Mouse (Mus musculus) layer of hippocampus, adult 8-10 months (tissue): ENCODE measurements around the gene Abcg1. TPM values are rescaled to one million over a fixed set of nuclear protein-coding genes. Genes with fewer than 3 reads are reported as not detected.

Experiments used
- DNase-seq, 2 experiments: peaks; one replicate each; pipeline ENCODE4 v3.0.0; 2022; ENCODE audit warnings: low spot score in 2 of 2
- total RNA-seq, 4 experiments: library from RNA; stranded (reverse); gene quantifications; 2 replicates each; pipeline ENCODE4 v1.2.4; 2022

The Abcg1 gene
- 10 to 100 TPM; 75.8 to 84.4 (median 81.0) TPM for total RNA-seq

GRCm38 (mm10) chr17:31057151-31057890 is at the start of gene Abcg1:
TSS of gene Abcg1 (plus strand) at chr17:31057675.
- peak; percentile 44 to 64 for DNase-seq

- no peak for DNase-seq
Observed at GRCm38 (mm10) chr17:31008416-31008815, 49.1 kb upstream of the Abcg1 start.

DNA sequence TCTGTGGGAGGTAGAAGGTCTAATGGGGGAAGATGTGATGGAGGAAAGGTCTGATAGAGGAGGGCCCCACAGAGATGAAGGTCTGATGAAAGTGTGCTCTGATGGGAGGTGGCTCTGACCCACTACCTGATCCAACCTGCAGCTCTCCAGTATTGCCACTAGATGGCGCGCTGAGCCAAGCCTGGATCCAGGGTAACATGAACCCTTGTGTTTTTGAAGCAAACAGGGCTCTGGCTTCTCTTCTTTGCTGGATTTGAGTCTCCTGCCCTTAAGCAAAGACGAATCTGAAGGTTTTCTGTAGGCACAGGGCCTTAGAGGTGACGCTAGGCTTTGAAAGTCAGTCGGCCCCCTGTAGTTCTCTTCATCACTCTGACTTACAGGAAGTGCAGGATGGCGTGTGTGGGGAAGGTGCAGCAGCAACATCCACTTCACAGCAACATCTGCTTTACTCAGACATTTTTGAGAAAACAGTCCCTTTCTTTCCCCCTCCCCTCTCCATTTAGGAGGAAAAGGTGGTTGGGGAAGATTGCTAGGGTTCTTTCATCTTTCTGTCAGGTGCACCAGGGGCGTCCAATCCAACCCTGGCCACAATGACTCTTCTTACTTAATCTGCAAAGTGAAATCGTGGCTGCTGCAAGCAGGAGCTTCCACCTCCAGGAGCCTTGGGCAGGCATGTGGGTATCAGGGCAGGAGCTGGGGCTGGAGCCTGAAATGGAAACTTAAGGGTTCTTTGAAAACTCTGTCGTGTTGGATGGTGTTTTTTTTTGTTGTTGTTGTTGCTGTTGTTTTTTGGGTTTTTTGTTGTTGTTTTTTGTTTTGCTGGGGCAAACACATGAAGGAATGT is 45.7 kb upstream of the Abcg1 start:
- no peak for DNase-seq

DNA sequence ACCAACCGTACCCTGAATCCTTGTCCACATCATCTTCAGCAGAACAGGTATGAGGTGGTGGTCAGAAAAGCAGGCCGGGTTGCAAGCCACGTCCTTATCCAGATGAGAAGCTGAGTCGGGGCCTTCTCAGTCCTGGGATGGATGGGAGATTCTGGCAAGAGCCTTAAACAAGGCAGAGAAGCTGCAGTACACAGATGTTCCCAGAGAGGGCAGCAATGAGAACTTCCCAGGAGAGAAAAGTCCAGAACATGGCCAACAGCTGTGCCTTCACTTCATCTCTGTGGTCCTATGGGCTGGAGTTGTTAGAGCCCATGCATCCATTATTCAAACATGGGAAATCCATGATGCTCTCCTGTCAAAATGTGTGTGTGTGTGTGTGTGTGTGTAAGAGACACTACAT is 39.2 kb upstream of the Abcg1 start:
- peak in 1 of 2 experiments; percentile 65 for DNase-seq

DNA sequence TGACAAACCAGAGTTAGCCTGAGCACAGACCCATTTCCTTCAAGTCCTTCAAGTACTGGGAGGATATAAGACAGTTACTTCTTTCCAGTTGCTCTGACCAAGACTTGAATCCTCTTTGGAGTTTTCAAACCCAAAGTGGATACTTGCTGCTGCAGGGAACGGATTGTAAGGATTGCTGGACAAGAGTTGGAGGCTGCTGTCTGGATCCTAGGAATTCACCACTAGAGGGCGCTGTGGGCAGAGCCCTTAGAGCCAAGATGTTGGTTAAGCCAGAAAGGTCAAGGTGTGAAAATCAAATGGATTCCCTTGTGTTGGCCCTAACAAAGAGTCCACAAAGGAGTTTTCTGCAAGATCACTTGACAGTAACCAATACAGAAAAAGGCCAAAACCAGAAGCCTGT is 38.0 kb upstream of the Abcg1 start:
- DNase-seq, result peak in 1 of 2 experiments; percentile 71

- DNase-seq, result no peak
Observed at GRCm38 (mm10) chr17:31020078-31020477, 37.4 kb upstream of the Abcg1 start.

DNA sequence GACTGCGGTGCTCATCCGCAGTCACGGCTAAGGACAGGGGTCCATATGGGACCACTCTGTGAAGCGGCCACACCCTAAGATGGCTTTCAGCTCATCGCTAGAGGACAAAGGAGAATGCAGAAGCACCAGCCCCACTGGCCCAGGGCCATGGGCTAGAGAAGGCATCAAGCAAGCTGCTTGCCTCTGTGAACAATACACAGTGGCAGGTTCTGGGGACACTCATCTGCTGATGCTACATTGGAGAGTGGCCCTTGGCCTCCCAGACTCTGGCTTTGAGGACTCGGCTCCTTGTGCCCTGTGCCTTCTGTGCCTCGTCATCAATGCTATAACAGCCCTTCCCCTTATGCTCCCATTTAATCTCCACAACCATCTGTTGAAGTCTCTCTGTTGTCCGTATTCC is 36.2 kb upstream of the Abcg1 start:
- DNase-seq, result peak in 1 of 2 experiments; percentile 42

GRCm38 (mm10) chr17:31024125-31024781 is 33.2 kb upstream of the Abcg1 start:
- DNase-seq, result no peak

DNA sequence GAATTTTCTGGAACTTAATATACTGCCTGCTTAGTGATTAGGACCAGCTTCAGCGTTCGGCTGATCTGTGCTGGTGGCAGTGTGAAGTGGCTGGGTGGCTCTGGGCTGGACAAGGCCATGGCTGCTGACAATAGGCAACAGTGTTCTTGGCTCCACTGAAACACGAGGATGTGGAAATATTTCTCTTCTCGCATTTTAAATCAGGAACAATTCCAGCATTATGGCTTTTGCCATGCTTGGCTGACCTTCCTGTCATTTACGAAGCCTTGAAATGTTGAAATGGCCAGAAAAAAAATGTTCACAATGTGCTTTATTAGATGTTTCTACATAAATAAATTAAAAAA is 32.7 kb upstream of the Abcg1 start:
- no peak for DNase-seq

DNA sequence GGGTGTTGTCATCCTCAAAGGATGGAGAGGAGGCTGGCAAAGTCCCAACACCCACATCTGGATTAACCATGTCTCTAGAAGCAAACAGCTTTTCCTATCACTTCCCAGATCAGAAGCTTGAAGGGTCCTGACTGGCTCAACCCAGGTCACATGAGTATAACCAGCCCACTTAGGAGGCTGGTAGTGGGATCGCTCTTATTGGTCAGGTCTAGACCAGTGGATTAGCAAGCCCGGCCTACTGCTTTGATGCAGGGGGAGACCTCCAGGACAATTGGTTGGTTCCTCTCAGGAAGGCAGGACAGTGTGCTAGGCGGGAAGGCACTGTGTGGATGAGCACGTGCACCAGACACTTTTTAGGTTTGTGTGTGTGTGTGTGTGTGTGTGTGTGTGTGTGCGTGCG is 30.5 kb upstream of the Abcg1 start:
- DNase-seq, result no peak

- no peak for DNase-seq
Observed at GRCm38 (mm10) chr17:31027723-31028122, 29.8 kb upstream of the Abcg1 start.

GRCm38 (mm10) chr17:31028821-31029370 is 28.6 kb upstream of the Abcg1 start:
- DNase-seq, result no peak

DNA sequence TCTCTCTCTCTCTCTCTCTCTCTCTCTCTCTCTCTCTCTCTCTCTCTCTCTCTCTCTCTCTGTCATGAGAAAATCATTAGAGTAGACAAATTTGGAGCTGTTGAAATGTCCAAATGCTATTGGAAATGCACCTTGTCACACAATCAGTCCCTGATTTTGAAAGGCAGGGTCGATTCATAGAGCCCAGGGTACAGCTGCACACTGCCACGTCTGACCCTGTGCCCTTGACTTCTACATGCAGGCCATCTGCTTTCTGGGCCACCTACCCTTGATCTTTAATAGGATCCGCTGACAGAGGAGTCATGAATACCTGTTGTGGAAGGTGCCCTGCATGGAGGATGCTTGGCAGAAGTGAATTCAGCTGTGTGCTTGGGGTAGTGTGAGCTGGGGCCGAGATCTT is 28.1 kb upstream of the Abcg1 start:
- no peak for DNase-seq

DNA sequence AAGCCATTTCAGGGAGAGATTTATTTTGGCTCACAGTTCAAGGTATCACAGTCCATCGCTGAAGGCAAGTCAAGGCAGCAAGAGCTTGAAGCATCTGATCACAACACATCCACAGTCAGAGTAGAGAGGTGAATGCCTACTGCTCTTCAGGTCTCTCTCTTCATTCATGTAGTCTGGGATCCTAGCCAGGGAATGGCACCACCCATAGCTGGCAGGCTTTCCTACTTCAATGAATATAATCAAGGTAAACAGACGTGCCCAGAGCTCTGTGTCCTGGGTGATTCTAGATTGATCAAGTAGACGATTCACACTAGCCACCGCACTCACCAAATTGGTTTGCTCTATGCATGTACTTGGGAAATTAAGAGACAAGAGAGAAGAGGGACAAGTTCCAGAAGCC is 25.1 kb upstream of the Abcg1 start:
- DNase-seq, result no peak

DNA sequence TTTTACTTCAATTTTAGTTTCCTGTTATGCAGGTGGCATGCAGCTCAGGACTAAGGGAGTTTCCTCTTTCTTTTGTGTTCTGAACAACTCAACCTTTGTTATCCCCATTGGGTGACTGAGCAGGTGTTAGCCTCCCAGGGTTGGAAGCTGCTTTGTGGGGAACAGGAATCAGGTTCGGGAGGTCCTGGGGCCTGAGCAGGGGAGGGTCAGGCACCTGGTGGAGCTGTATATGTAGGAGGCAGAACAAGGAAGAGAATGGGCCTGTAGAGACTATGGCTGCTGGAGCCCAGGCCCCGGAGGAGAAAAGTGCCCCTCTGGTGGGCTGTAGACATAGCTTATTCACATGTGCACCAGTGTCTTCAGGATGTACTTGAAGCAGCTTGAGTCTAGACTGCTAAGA is 24.2 kb upstream of the Abcg1 start:
- no peak for DNase-seq

DNA sequence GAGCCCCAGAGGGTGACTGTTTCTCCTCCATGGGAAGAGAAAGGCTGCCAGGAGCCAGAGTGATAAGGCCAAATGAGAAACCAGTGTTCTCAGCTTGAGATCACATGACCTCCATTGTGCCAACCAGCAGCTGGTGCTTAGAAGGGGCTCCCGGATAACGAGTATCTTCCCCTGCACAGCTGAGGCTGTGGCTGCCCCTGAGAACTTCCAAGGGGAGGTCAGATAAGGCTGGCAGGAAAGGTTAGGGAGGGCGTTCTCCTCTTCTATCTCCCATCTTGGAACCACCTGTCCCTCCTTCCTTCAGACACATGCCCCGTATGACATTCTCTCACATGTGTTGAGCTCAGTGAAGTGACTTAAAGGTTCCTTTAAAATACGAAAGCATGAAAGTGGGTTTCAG is 23.3 kb upstream of the Abcg1 start:
- no peak for DNase-seq

DNA sequence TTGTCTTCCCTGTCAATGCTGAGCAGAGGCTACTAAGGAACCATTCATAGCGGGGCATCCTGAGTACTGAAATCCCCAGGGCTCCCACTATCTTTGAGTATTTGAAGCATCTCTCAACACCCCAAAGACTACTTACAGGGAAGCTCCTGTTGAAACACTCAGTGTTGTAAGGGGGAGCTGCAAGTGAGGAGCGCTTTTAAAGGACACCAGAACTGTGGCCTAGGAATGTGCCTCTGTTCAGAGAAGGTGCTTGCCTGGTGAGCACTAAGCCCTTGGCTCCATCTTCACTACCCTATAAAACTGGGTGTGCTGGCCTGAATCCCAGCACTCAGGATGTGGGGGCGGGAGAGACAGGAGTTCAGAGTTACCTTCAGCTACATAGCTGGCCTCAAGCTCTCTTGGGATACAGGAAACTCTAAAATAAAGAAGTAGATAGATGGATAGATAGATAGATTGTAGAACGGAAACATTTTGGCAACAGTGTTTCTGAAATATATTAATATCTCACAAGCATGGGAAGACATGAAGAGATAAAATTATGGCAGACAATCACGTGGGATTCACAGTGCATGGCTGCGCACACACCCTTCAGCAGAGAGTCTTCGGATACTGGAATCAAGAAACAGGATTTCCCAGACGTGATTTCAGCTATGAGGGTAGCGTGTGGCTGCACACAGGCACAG is 22.7 kb upstream of the Abcg1 start:
- no peak for DNase-seq

GRCm38 (mm10) chr17:31036168-31036876 is 21.2 kb upstream of the Abcg1 start:
- peak; percentile 72 to 73 for DNase-seq

- DNase-seq, result no peak
Observed at GRCm38 (mm10) chr17:31037331-31037730, 20.1 kb upstream of the Abcg1 start.

DNA sequence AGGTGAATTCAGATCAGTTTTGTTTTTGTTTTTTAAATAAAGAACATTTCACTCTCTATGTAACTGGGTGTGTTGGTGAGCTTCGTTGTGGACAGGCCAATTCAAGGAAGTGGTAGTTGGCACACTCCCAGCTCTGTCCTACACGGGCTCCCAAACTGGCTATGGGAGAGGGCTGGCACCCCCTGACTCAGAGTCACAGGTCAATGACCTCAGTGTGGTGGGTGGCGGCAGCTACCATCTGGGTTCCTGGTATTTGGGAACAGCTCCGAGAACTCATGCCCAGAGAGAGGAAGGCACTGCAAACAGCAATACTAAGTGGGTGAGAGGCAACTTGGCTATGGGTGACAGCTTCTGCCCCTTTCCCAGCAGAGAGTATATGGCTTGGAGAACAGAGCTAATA is 19.1 kb upstream of the Abcg1 start:
- DNase-seq, result no peak

GRCm38 (mm10) chr17:31039626-31040025 is 17.8 kb upstream of the Abcg1 start:
- DNase-seq, result no peak
